Mouse (Mus musculus) liver, embryonic 15.5 days (tissue): ENCODE results near the gene Pgp. TPM values are rescaled to one million over a fixed set of nuclear protein-coding genes. Genes with fewer than 3 reads are reported as not detected.
"Not testable (repeated sequence)": the region's sequence is repeated elsewhere in the genome, so short reads cannot be mapped to it uniquely, and the experiment has no call there.

Experiments used
- ATAC-seq: fragments of 200-750 bp; cut with Nextera tagmentation; 2 replicates; pipeline ENCODE4 v1.8.0; 2017; ENCODE audit warnings: moderate number of reproducible peaks, mild to moderate bottlenecking, moderate library complexity; ENCODE audit not compliant: insufficient read depth
- H3K27ac ChIP-seq: fragments of 300-500 bp; sonication (generic); replicated peaks from 2 replicates; pipeline ENCODE4 v1.5.1; 2015; ENCODE audit warnings: mild to moderate bottlenecking, inconsistent platforms
- H3K27me3 ChIP-seq: fragments of 300-500 bp; sonication (generic); 2 replicates; pipeline ENCODE4 v1.6.1; 2015; ENCODE audit warnings: mild to moderate bottlenecking, inconsistent platforms
- H3K36me3 ChIP-seq: fragments of 300-500 bp; sonication (generic); replicated peaks from 2 replicates; pipeline ENCODE4 v1.6.1; 2015; ENCODE audit warnings: moderate library complexity, mild to moderate bottlenecking, inconsistent platforms
- H3K4me1 ChIP-seq: fragments of 300-500 bp; sonication (generic); replicated peaks from 2 replicates; pipeline ENCODE4 v1.6.1; 2015; ENCODE audit warnings: inconsistent platforms
- H3K4me2 ChIP-seq: fragments of 300-500 bp; sonication (generic); 2 replicates; pipeline ENCODE4 v1.6.1; 2015; ENCODE audit warnings: moderate library complexity, mild to moderate bottlenecking, inconsistent platforms
- H3K4me3 ChIP-seq: fragments of 300-500 bp; sonication (generic); replicated peaks from 2 replicates; pipeline ENCODE4 v1.5.1; 2015; ENCODE audit warnings: mild to moderate bottlenecking, inconsistent platforms
- H3K9ac ChIP-seq: fragments of 300-500 bp; sonication (generic); 2 replicates; pipeline ENCODE4 v1.6.1; 2015; ENCODE audit warnings: moderate library complexity, mild to moderate bottlenecking, inconsistent platforms
- H3K9me3 ChIP-seq: fragments of 300-500 bp; sonication (generic); replicated peaks from 2 replicates; pipeline ENCODE4 v1.6.1; 2016; ENCODE audit warnings: inconsistent platforms
- WGBS: fragments of 180-500 bp; shearing (Covaris S2); methylation state at CpG from one replicate; pipeline ENCODE4 v1.1.7; 2015; ENCODE audit warnings: mixed read lengths; ENCODE audit not compliant: insufficient replicate concordance; 5-methylcytosine and 5-hydroxymethylcytosine counted together
- polyA plus RNA-seq: library from polyadenylated mRNA; unstranded; fragments of >200 nt; fragmentation: Nextera tagmentation; extraction: Ambion mirVana; gene quantifications from 2 replicates; pipeline ENCODE4 v1.2.1, GENCODE M21; 2015

Gene Pgp
- polyA plus RNA-seq, 1 experiment from 2014 or later = 61.2 TPM

DNA sequence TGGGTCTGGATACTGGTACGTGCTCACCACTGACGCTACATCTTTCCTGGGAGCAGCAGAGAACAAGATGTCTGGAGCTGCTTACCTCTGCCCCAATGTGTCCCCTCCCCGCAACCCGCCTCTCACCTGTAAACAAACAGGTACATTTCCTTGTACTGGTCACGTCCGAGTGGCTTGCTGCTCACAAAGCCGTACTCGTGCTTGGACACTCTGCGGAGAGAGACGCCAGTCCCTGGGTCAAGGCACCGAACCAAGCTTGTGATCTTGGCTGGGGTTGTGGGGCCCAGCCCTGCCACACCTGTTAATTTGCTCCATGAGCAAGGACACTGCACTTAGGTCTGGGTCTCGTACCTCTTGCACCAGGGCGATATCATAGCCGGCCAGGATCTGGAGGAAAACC, 28.1 kb upstream of the Pgp start:
- H3K4me3 ChIP-seq = no peak overlapping the region
- no peaks in the 10 kb centered on the region for H3K4me1 ChIP-seq
- H3K9ac ChIP-seq = no peak overlapping the region
- ATAC-seq = no peak
- no peak overlapping the region for H3K27ac ChIP-seq
- H3K27me3 ChIP-seq = no peaks in the 10 kb centered on the region
- WGBS = 82% methylated on average over 14 of the region's 14 CpGs
- peaks cover 84% of the 10 kb centered on the region for H3K36me3 ChIP-seq
- no peaks in the 10 kb centered on the region for H3K9me3 ChIP-seq
- no peak overlapping the region for H3K4me2 ChIP-seq

DNA sequence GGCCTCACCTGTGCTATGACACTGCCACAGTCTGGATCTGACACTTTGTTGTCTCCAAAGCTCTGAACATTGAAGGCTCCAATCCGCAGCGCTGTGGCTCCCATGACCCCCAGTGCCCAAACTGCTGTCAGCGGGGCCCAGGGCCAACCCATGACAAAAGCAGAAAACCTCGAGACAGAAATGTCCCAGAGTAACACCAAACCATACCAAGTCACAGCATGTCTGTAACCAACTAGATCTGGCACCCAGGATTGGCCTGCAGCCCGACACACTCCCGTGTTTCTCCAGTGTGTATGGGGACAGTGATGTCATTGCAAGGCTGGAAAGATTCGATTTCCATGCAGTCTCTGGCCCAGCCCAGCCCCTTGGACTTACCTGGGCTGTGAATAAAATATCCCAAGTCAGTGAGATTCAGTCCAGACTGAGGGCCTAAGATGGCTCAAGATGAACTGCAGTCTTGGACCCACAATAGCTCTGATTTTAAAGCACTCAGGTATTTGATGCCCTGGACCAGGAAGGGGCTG, 27.5 kb upstream of the Pgp start, which contains the start of gene Dnase1l2:
Gene Dnase1l2, minus strand, starts transcription at position 474 of the 524 bp plus-strand sequence.
- ATAC-seq = no peak
- WGBS = 77% methylated on average over 7 of the region's 7 CpGs
- no peak within 1 kb of the TSS for H3K27ac ChIP-seq

DNA sequence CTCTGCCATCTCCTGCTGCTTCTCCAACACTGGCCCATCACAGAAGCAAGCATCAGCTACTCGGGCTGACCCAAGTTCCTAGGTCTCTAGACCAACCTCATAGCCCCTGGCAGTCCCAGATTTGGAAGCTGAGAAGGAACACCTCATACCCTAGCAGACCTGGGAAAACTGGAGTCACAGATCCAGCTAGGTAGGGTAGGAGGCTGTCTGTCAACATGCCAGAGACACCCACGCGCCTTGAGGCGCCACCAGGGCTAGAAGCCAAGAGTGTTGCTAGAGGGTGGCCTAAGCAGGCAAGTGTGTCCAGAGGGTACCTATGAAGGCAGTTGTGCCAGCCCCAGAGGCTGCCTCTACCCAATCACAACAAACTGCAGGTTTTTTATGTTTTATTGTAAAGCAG, 26.8 kb upstream of the Pgp start:
- Histone ChIP-seq H3K9me3 (no peaks in the 10 kb centered on the region), H3K4me3 (no peak overlapping the region), H3K27ac (no peak overlapping the region), H3K4me2 (no peak overlapping the region), H3K4me1 (no peaks in the 10 kb centered on the region), H3K36me3 (peaks cover 84% of the 10 kb centered on the region), H3K27me3 (no peaks in the 10 kb centered on the region), H3K9ac (no peak overlapping the region)
- 78% methylated on average over 4 of the region's 4 CpGs for WGBS
- no peak for ATAC-seq

More for the DNA sequence above, 27.5 kb upstream of the Pgp start, which contains the start of gene Dnase1l2:
- Histone ChIP-seq H3K4me2 (no peak within 1 kb of the TSS), H3K4me1 (no peaks in the 10 kb centered on the region), H3K9me3 (no peaks in the 10 kb centered on the region), H3K36me3 (peaks cover 84% of the 10 kb centered on the region), H3K27me3 (no peaks in the 10 kb centered on the region), H3K4me3 (no peak within 1 kb of the TSS), H3K9ac (no peak within 1 kb of the TSS)

DNA sequence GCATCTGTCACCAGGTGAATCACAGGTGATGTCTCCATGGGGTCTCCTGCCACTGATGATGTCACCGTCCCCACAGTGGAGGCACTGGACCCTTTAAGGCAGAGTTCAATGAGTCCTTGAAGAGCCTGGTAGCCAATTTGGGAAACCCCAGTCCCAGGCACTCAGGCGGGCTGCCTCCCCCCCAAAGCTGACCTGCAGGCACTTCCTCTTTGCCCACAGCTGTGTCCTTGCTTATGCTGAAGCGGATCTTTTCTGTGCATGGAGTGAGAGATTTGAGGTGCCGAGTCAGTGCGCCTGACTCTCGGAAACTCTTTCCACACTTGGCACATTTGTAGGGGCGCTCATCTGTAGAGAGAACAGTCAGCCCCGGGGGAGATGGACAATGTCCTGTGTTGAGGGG, 23.6 kb upstream of the Pgp start:
- no peak for ATAC-seq
- Histone ChIP-seq H3K27me3 (no peaks in the 10 kb centered on the region), H3K9ac (no peak overlapping the region), H3K36me3 (peaks cover 87% of the 10 kb centered on the region), H3K4me2 (no peak overlapping the region), H3K4me3 (no peak overlapping the region), H3K27ac (no peak overlapping the region), H3K9me3 (no peaks in the 10 kb centered on the region), H3K4me1 (no peaks in the 10 kb centered on the region)
- WGBS = 78% methylated on average over 8 of the region's 8 CpGs

DNA sequence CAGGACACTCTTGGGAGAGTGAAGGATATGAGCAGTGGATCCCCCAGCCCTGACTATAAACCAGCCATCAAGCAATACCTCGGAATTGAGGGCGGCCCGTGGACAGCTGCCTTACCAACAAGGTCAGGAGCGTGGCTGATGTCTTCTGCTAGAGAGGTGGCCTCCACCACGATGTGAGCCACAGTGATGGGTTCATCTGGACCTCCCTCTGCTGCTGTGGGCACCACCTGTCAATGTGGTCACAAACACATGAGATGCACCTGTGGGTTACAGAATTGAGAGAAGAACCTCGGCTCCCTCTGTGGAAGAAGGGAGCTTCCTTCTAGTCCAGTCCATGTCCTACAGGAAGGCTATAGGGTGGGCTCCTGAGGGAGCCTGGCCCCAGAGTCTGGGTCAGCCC, 20.7 kb upstream of the Pgp start:
- Histone ChIP-seq H3K4me2 (no peak overlapping the region), H3K4me1 (peaks cover 17% of the 10 kb centered on the region), H3K4me3 (no peak overlapping the region), H3K27me3 (no peaks in the 10 kb centered on the region), H3K9ac (no peak overlapping the region), H3K36me3 (peaks cover 71% of the 10 kb centered on the region), H3K27ac (no peak overlapping the region), H3K9me3 (no peaks in the 10 kb centered on the region)
- 74% methylated on average over 6 of the region's 6 CpGs for WGBS
- no peak for ATAC-seq

DNA sequence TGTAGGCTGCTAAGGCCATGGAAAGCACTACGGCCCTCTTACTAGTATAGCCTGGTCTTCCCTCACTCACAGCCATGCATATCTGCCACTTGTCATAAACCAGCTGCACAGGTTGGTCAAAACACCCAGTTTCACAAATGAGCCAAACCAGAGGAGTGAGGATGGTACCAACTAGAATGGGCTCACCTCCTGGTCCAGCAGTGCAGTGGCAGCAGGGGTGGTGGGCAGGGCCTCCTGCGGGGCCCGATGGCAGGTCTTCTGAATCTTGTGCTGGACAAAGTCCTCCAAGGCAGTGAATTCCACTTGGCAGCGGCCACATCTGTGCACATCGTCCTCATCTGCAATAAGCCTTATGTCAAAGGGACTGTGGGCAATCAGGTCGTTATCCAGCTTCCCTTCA, 19.0 kb upstream of the Pgp start:
- Histone ChIP-seq H3K27me3 (no peaks in the 10 kb centered on the region), H3K36me3 (peaks cover 54% of the 10 kb centered on the region), H3K27ac (no peak overlapping the region), H3K4me2 (no peak overlapping the region), H3K4me1 (peaks cover 26% of the 10 kb centered on the region), H3K9me3 (no peaks in the 10 kb centered on the region), H3K9ac (no peak overlapping the region), H3K4me3 (no peak overlapping the region)
- 83% methylated on average over 6 of the region's 6 CpGs for WGBS
- no peak for ATAC-seq

DNA sequence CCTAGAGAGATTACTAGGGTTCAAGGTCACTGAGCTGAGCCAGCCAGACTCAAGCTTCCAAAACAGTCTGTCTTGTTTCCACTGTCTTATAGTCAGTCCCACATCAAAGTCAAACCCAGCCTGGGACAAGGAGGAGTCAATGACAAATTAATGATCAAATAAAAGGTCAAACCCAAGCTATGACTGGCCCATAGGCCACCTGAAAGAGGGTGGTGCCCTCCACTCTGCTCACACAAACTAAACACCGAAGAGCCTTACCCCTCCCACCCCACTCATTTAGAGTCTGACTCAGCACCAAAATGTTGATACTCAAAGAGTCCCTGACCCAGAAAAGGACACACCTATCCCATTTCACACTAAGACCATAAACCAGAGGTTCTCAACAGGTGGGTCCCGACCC, 16.8 kb upstream of the Pgp start:
- WGBS = 48% methylated on average over 2 of the region's 2 CpGs
- H3K4me2 ChIP-seq = peak overlapping the region; percentile 90
- H3K9me3 ChIP-seq = no peaks in the 10 kb centered on the region
- peak overlapping the region; percentile 99 for H3K27ac ChIP-seq
- 0 out of 2 replicates have a peak overlapping the region, but pooled peaks have one; percentile 93 for H3K9ac ChIP-seq
- H3K4me1 ChIP-seq = peaks cover 29% of the 10 kb centered on the region
- H3K36me3 ChIP-seq = peaks cover 32% of the 10 kb centered on the region
- ATAC-seq = no peak
- H3K27me3 ChIP-seq = no peaks in the 10 kb centered on the region
- H3K4me3 ChIP-seq = peak overlapping the region; percentile 82; the same call in 1 of the 2 replicates

DNA sequence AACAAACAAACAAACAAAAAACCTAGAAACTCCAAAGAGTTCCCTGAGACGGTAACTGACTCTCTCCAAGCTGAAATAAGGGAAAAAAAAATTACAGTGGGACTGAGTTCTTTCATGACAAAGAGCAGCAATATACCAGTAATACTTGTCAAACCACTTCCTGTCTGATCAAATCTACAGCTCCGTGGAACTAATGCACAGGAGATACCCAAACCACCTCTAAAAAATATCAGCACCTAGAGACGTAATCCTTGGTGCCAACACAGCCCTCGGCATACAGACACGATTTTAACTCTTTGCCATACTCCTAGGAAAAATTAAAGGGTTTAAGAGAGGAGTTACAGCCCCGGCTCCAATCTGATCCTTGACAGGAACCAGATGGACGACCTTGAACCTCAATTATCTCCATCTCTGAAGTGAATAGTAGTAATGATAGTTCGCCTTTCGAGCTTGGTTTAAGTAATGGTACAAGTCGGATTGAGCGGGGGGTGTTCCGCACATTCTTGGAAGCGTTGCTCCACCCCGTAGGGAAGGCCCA, 15.9 kb upstream of the Pgp start:
- H3K4me2 ChIP-seq = peak overlapping the region; percentile 90
- peaks cover 23% of the 10 kb centered on the region for H3K36me3 ChIP-seq
- peak overlapping the region; percentile 82 for H3K4me3 ChIP-seq
- no peaks in the 10 kb centered on the region for H3K27me3 ChIP-seq
- peak overlapping the region; percentile 93 for H3K9ac ChIP-seq
- H3K9me3 ChIP-seq = no peaks in the 10 kb centered on the region
- ATAC-seq = no peak
- H3K27ac ChIP-seq = peak overlapping the region; percentile 99
- peaks cover 29% of the 10 kb centered on the region for H3K4me1 ChIP-seq
- 2% methylated on average over 14 of the region's 14 CpGs for WGBS

DNA sequence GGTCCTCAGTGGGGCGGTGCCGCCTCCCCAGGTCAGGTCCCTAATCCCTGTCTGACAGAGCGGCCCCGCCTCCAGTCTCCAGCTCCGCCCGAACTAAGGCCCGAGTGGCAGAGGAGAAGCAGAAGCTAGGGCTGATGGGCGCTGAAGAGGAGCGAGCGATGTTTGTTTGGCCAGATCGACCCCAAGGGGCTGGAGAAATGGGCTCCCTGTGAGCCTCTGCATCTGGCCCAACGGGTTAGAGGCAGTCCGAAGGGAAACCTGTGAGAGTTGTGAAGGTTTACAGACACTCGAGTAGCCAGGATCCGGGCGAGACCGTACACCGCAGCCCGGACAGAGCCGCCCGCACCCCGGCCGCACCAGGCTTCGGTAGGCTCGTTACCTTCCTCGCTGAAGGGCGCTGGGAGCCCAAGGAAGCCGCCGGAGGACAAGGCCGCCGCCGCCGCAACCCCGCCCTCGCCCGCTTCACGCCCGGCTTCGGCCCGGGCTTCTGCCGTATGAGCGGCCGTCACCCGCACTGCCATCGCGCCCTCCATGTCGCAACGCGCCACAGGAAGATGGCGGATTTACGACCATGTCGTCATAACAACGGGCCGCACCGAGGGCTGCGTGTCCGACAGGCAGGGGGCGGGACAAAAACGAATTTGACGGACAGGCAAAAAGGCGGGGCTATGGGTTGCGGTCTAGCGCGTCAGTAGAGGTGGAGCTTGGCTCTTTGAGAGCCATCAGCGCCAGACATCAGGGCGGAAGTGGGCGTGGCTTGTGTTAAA, 15.3 kb upstream of the Pgp start:
- peak overlapping the region; percentile 99 for H3K27ac ChIP-seq
- peak overlapping the region; percentile 82 for H3K4me3 ChIP-seq
- peaks cover 17% of the 10 kb centered on the region for H3K36me3 ChIP-seq
- H3K4me1 ChIP-seq = peaks cover 29% of the 10 kb centered on the region
- H3K9ac ChIP-seq = peak overlapping the region; percentile 93
- peak; percentile 96 for ATAC-seq
- under 1% methylated on average over 67 of the region's 67 CpGs for WGBS
- peak overlapping the region; percentile 90 for H3K4me2 ChIP-seq
- no peaks in the 10 kb centered on the region for H3K27me3 ChIP-seq
- no peaks in the 10 kb centered on the region for H3K9me3 ChIP-seq

DNA sequence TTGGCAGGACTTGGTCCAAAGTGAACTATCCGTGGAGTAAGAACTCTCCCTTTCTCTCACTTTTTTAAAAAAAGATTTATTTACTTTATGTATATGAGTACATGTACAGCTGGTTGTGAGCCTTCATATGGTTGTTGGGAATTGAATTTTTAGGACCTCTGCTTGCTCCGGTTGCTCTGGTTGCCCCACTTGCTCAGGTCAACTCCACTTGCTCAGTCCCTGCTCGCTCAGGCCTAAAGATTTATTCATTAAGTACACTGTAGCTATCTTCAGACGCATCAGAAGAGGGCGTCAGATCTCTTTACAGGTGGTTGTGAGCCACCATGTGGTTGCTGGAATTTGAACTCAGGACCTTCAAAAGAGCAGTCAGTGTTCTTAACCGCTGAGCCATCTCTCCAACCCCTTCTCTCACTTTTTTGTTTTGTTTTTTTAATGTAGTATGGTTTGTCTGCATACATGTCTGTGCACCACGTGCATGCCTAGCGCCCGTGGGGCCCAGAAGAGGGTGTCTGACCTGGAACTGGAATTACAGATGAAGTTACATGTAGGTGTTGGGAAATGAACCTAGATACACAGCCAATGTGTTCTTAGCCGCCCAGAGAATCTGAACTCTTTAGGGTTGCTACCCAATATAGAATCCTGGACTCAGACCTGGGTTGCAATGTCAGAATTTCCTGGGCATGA, 14.5 kb upstream of the Pgp start:
- H3K4me2 ChIP-seq = peak overlapping the region; percentile 90
- H3K4me3 ChIP-seq = peak overlapping the region; percentile 82
- not testable (repeated sequence) for H3K9me3 ChIP-seq, ATAC-seq, H3K27me3 ChIP-seq
- WGBS = 44% methylated on average over 10 of the region's 10 CpGs
- H3K27ac ChIP-seq = peak overlapping the region; percentile 99
- peaks cover 29% of the 10 kb centered on the region for H3K4me1 ChIP-seq
- peak overlapping the region; percentile 43 for H3K9ac ChIP-seq
- peaks cover 10% of the 10 kb centered on the region for H3K36me3 ChIP-seq

DNA sequence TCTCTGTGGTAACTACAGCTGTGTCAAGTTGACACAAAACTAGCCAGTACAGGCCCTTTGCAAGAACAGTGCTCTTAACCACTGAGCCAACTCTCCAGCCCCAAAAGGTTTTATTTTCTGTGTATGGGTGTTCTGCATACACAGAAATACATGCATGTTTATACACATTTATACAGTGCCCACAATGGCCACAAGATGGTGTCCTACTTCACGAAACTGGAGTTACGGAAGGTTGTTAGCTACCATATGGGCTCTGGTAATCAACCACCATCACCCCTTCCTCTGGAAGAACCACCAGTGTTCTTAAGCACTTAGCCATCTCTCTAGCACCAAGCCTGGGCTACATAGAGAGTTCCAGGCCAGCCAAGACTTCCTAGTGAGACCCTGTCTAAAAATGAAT, 8.6 kb upstream of the Pgp start:
- peak; percentile 21; the same call in 1 of the 2 replicates for ATAC-seq
- Histone ChIP-seq H3K36me3 (no peaks in the 10 kb centered on the region), H3K27me3 (no peaks in the 10 kb centered on the region), H3K4me3 (no peak overlapping the region), H3K27ac (no peak overlapping the region), H3K9ac (no peak overlapping the region), H3K4me1 (peaks cover 10% of the 10 kb centered on the region), H3K4me2 (no peak overlapping the region), H3K9me3 (no peaks in the 10 kb centered on the region)
- WGBS = 44% methylated on average over 2 of the region's 2 CpGs
